In genomic region chr11:99047120-99047519, GRCm38 (mm10) we compare ENCODE assay signal across 8 mouse cellular contexts. TPM values are rescaled to one million over a fixed set of nuclear protein-coding genes. Genes with fewer than 3 reads are reported as not detected.
DNase-seq lines count a peak whose midpoint lies in the region; ATAC-seq lines count a peak whose summit lies in the region.

No protein-coding gene starts in this region.

- peak overlapping the region; percentile 74 for H3K4me2 ChIP-seq in embryonic facial prominence, embryonic 14.5 days (ENCODE audit: low read depth, low read length)
- peak overlapping the region; percentile 38 for H3K4me2 ChIP-seq in stomach, embryonic 15.5 days

- intact Hi-C loops in heart, postnatal 25 days (cut with DNase I), result no loop called here
- intact Hi-C loops in left cerebral cortex, postnatal 14 days (cut with DNase I), result no loop called here

- H3K36me3 ChIP-seq in embryonic facial prominence, embryonic 14.5 days (ENCODE audit: control insufficient read depth, insufficient read depth, low read length), result peaks cover 54% of the 10 kb centered on the region
- H3K36me3 ChIP-seq in limb, embryonic 10.5 days, result peaks cover 94% of the 10 kb centered on the region
- peaks cover 38% of the 10 kb centered on the region for H3K36me3 ChIP-seq in stomach, embryonic 15.5 days

- H3K9me3 ChIP-seq in embryonic facial prominence, embryonic 14.5 days (ENCODE audit: control insufficient read depth, low read length), result no peaks in the 10 kb centered on the region
- H3K9me3 ChIP-seq in limb, embryonic 10.5 days (replicated peaks), result no peaks in the 10 kb centered on the region
- no peaks in the 10 kb centered on the region for H3K9me3 ChIP-seq in stomach, embryonic 15.5 days

- peak overlapping the region; percentile 31 for H3K4me3 ChIP-seq in embryonic facial prominence, embryonic 14.5 days (ENCODE audit: low read depth, low read length)
- H3K4me3 ChIP-seq in limb, embryonic 10.5 days, result peak overlapping the region; percentile 89
- H3K4me3 ChIP-seq in stomach, embryonic 15.5 days (replicated peaks), result no peak overlapping the region

- 23% methylated on average over 5 of the region's 5 CpGs for WGBS in embryonic facial prominence, embryonic 14.5 days
- 14% methylated on average over 5 of the region's 5 CpGs for WGBS in limb, embryonic 10.5 days
- 19% methylated on average over 5 of the region's 5 CpGs for WGBS in stomach, embryonic 15.5 days

- peaks cover 44% of the 10 kb centered on the region for H3K4me1 ChIP-seq in embryonic facial prominence, embryonic 14.5 days (ENCODE audit: control insufficient read depth, insufficient read depth, low read length)
- H3K4me1 ChIP-seq in limb, embryonic 10.5 days, result peaks cover 73% of the 10 kb centered on the region
- peaks cover 51% of the 10 kb centered on the region for H3K4me1 ChIP-seq in stomach, embryonic 15.5 days

- DNase-seq in embryo, embryonic 11 days, result peak; percentile 65
- DNase-seq in embryo, embryonic 10 days (ENCODE audit: low spot score), result no peak
- peak; percentile 95 for DNase-seq in embryonic facial prominence, embryonic 14.5 days (ENCODE audit: low spot score)
- peak; percentile 80 for DNase-seq in heart, postnatal 25 days (ENCODE audit: low spot score)
- DNase-seq in limb, embryonic 10.5 days (ENCODE audit: low spot score), result peak; percentile 71
- no peak for DNase-seq in left cerebral cortex, postnatal 14 days (ENCODE audit: low spot score in 2 of 2)

- H3K27me3 ChIP-seq in embryonic facial prominence, embryonic 14.5 days (replicated peaks; ENCODE audit: control insufficient read depth, insufficient read depth, low read length), result no peaks in the 10 kb centered on the region
- H3K27me3 ChIP-seq in limb, embryonic 10.5 days (ENCODE audit: low read depth, poor library complexity, severe bottlenecking), result no peaks in the 10 kb centered on the region
- no peaks in the 10 kb centered on the region for H3K27me3 ChIP-seq in stomach, embryonic 15.5 days (replicated peaks)

- peak overlapping the region; percentile 41 for H3K9ac ChIP-seq in embryonic facial prominence, embryonic 14.5 days (ENCODE audit: low read depth, low read length)
- no peak overlapping the region for H3K9ac ChIP-seq in stomach, embryonic 15.5 days

- peak overlapping the region; percentile 90 for H3K27ac ChIP-seq in embryonic facial prominence, embryonic 14.5 days (replicated peaks; ENCODE audit: low read depth, low read length)
- H3K27ac ChIP-seq in limb, embryonic 10.5 days, result peak overlapping the region; percentile 85
- peak overlapping the region; percentile 87 for H3K27ac ChIP-seq in stomach, embryonic 15.5 days

- ATAC-seq in embryonic facial prominence, embryonic 14.5 days (ENCODE audit: low read depth), result peak; percentile 68
- ATAC-seq in stomach, embryonic 15.5 days (ENCODE audit: insufficient read depth, low FRiP score, low read depth), result peak; percentile 45; the same call in 1 of the 2 replicates
- no peak for ATAC-seq in megakaryocyte, adult 5-6 weeks (ENCODE audit: poor library complexity, severe bottlenecking)

RNA-seq across cellular contexts. Expression of gene Igfbp4, which starts 6.1 kb away (rescaled TPM):
- polyA plus RNA-seq in embryonic facial prominence, embryonic 14.5 days (2014; fragmentation: Nextera tagmentation; extraction: Ambion mirVana), result 966 and 1,068 TPM in 2 replicates
- 10 to 100 TPM; 87.8 to 99.7 TPM for total RNA-seq in heart, postnatal 25 days (2021)
- 899 and 1,008 TPM in 2 replicates for polyA plus RNA-seq in limb, embryonic 10.5 days (2016; fragmentation: Nextera tagmentation; extraction: Ambion mirVana)
- 513 and 558 TPM in 2 replicates for polyA plus RNA-seq in stomach, embryonic 15.5 days (2015; fragmentation: Nextera tagmentation; extraction: Ambion mirVana)
- 16.0 and 17.3 TPM in 2 replicates for total RNA-seq in megakaryocyte, adult 5-6 weeks (2015)
- total RNA-seq in megakaryocyte, adult 5-6 weeks (2017), result 31.3 and 33.3 TPM in 2 replicates
- total RNA-seq in left cerebral cortex, postnatal 14 days (2021), result 100 to 1,000 TPM in 1 of 2 experiments, 10 to 100 TPM in 1; 98.7 to 107 TPM

RNA-seq across cellular contexts. Expression of gene Top2a, which starts 23.1 kb away (rescaled TPM):
- polyA plus RNA-seq in embryonic facial prominence, embryonic 14.5 days (2014; fragmentation: Nextera tagmentation; extraction: Ambion mirVana), result 181 and 201 TPM in 2 replicates
- 1 to 10 TPM; 4.2 to 4.6 TPM for total RNA-seq in heart, postnatal 25 days (2021)
- polyA plus RNA-seq in limb, embryonic 10.5 days (2016; fragmentation: Nextera tagmentation; extraction: Ambion mirVana), result 291 and 354 TPM in 2 replicates
- polyA plus RNA-seq in stomach, embryonic 15.5 days (2015; fragmentation: Nextera tagmentation; extraction: Ambion mirVana), result 211 and 217 TPM in 2 replicates
- 299 and 310 TPM in 2 replicates for total RNA-seq in megakaryocyte, adult 5-6 weeks (2015)
- total RNA-seq in megakaryocyte, adult 5-6 weeks (2017), result 694 and 703 TPM in 2 replicates
- 1 to 10 TPM; 4.1 to 4.9 TPM for total RNA-seq in left cerebral cortex, postnatal 14 days (2021)

RNA-seq across cellular contexts. Expression of gene Tns4, which starts 42.0 kb away (rescaled TPM):
- 0.81 and 1.0 TPM in 2 replicates for polyA plus RNA-seq in embryonic facial prominence, embryonic 14.5 days (2014; fragmentation: Nextera tagmentation; extraction: Ambion mirVana)
- total RNA-seq in heart, postnatal 25 days (2021), result under 1 TPM; 0.18 to 0.20 TPM
- polyA plus RNA-seq in limb, embryonic 10.5 days (2016; fragmentation: Nextera tagmentation; extraction: Ambion mirVana), result 0.74 and 1.4 TPM in 2 replicates
- polyA plus RNA-seq in stomach, embryonic 15.5 days (2015; fragmentation: Nextera tagmentation; extraction: Ambion mirVana), result 1.4 and 1.5 TPM in 2 replicates
- 7.4 and 8.6 TPM in 2 replicates for total RNA-seq in megakaryocyte, adult 5-6 weeks (2015)
- 4.1 and 4.6 TPM in 2 replicates for total RNA-seq in megakaryocyte, adult 5-6 weeks (2017)
- total RNA-seq in left cerebral cortex, postnatal 14 days (2021), result under 1 TPM; 0.33 to 0.34 TPM

Comparison
In these comparisons a context has a peak if more than half of its experiments do, and no peak if none do; other contexts are left out.
1. DNase-seq: peak in embryo, embryonic 11 days (single experiment), embryonic facial prominence, embryonic 14.5 days (single experiment), heart, postnatal 25 days (single experiment) and limb, embryonic 10.5 days (single experiment); none in embryo, embryonic 10 days (single experiment) and left cerebral cortex, postnatal 14 days (0 of 2).
2. RNA of gene Top2a, which starts 23.1 kb away (total RNA-seq): 299 to 703 TPM in megakaryocyte, adult 5-6 weeks; 4.1 to 4.9 TPM in left cerebral cortex, postnatal 14 days and 4.2 to 4.6 TPM in heart, postnatal 25 days; every median in the first group is over 10 times any median in the second.
3. Peak in every context shown above with its lines, with median percentiles within 50 percentile points of each other: H3K27ac ChIP-seq.